Mouse (Mus musculus) spleen, adult 2 months (tissue): ENCODE results near the gene Fam20b. TPM values are rescaled to one million over a fixed set of nuclear protein-coding genes. Genes with fewer than 3 reads are reported as not detected.

Experiments
- DNase-seq, 2 experiments: peaks; one replicate each; pipeline versions ENCODE4 v3.0.0 to v3.0.0-alpha.2; 2012 to 2021; ENCODE audit warnings: low spot score in 2 of 2, low read depth in 1 of 2
- H3K27ac ChIP-seq: fragments of 200-500 bp; 2 replicates; pipeline ENCODE4 v1.5.1; 2012; ENCODE audit warnings: low read length, inconsistent platforms; ENCODE audit not compliant: insufficient read depth
- H3K27me3 ChIP-seq: fragments of 200-500 bp; 2 replicates; pipeline ENCODE4 v1.6.1; 2012; ENCODE audit warnings: mild to moderate bottlenecking, moderate library complexity, low read length, inconsistent platforms; ENCODE audit not compliant: control insufficient read depth, insufficient read depth
- H3K36me3 ChIP-seq: fragments of 200-500 bp; 2 replicates; pipeline ENCODE4 v1.6.1; 2012; ENCODE audit warnings: mild to moderate bottlenecking, low read length, inconsistent platforms; ENCODE audit not compliant: control insufficient read depth, insufficient read depth
- H3K4me1 ChIP-seq: fragments of 200-500 bp; 2 replicates; pipeline ENCODE4 v1.6.1; 2011; ENCODE audit warnings: inconsistent platforms; ENCODE audit not compliant: control insufficient read depth, insufficient read depth, insufficient read length
- H3K4me3 ChIP-seq: fragments of 200-500 bp; 2 replicates; pipeline ENCODE4 v1.5.1; 2011; ENCODE audit warnings: mild to moderate bottlenecking, inconsistent platforms; ENCODE audit not compliant: insufficient read depth, insufficient read length; ENCODE audit errors: extremely low read depth
- CTCF ChIP-seq: fragments of 200-500 bp; IDR thresholded peaks from 2 replicates; pipeline ENCODE4 v1.5.1; 2011; ENCODE audit warnings: mild to moderate bottlenecking, inconsistent platforms; ENCODE audit not compliant: insufficient read depth, insufficient read length, insufficient replicate concordance; ENCODE audit errors: extremely low read depth
- POLR2A ChIP-seq: fragments of 200-500 bp; IDR thresholded peaks from 2 replicates; pipeline ENCODE4 v1.6.1; 2011; ENCODE audit warnings: low read depth, low read length, inconsistent platforms
- WGBS: fragments of 180-500 bp; shearing (Covaris S2); methylation state at CpG from one replicate; pipeline ENCODE4 v1.1.7; 2018; 5-methylcytosine and 5-hydroxymethylcytosine counted together
- polyA plus RNA-seq: library from polyadenylated mRNA; depleted of rRNA; stranded (reverse); fragments of >200 nt; gene quantifications from 2 replicates; pipeline ENCODE4 v1.2.3, GENCODE M21; 2012; rRNA removed

Gene Fam20b
- polyA plus RNA-seq, 1 experiment = 8.9 TPM

DNA sequence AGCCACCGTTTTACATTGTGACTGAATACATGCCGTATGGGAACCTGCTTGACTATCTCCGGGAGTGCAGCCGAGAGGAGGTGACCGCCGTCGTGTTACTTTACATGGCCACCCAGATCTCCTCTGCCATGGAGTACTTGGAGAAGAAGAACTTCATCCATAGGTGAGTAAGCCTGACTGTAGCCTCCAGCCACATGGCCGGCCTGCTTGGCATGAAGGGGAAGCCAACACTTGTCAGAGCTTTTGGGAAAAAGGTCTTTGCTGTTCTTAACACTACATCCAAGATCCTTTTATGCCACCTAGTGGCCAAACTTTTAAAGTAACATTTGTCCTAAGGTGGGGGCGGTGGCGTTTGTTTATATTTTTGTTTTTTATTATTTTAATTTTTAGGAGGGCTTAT, 85.8 kb downstream of the Fam20b start:
- Histone ChIP-seq H3K27ac (no peak overlapping the region), H3K4me3 (no peak overlapping the region), H3K36me3 (peaks cover 45% of the 10 kb centered on the region), H3K27me3 (no peaks in the 10 kb centered on the region), H3K4me1 (no peaks in the 10 kb centered on the region)
- TF ChIP-seq CTCF (no peak), POLR2A (no peak)
- no peak for DNase-seq
- 80% methylated on average over 10 of the region's 10 CpGs for WGBS

DNA sequence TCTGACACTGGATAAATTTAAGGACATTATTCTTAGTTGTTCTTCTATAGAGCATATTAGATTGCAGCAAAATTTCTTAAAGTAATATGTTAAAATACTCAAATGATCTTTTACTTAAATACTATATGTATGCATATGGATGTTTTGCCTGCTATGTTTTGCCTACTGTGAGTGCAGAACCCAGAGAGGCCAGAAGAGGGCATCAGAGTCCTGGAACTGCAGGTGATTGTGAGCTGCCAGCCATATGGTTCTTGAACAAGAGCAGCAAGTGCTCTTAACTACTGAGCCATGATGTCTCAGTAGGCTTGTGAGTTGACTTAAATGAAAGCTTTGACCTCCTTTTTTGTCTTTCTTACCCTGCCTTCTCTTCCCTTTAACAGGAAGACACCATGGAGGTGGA, 87.9 kb downstream of the Fam20b start:
- Histone ChIP-seq H3K27ac (no peak overlapping the region), H3K36me3 (peaks cover 40% of the 10 kb centered on the region), H3K4me3 (no peak overlapping the region), H3K4me1 (no peaks in the 10 kb centered on the region), H3K27me3 (no peaks in the 10 kb centered on the region)
- TF ChIP-seq POLR2A (no peak), CTCF (no peak)
- DNase-seq = no peak

DNA sequence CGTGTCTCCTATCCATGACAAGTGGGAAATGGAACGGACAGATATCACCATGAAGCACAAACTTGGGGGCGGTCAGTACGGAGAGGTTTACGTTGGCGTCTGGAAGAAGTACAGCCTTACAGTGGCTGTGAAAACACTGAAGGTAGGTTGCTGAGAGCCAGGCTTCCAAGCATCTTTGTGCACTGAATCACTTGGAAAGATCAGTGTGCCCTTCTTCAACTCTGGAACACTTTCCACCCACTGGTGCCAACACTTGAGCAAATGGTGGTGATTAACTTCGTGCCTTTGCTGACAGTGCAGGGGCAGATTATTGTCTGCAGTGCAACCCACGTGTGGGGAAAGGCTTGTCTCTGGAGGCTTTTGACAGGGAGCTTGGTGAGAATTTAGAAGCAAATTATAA, 88.9 kb downstream of the Fam20b start:
- Histone ChIP-seq H3K4me3 (no peak overlapping the region), H3K27ac (no peak overlapping the region), H3K27me3 (no peaks in the 10 kb centered on the region), H3K36me3 (peaks cover 34% of the 10 kb centered on the region), H3K4me1 (no peaks in the 10 kb centered on the region)
- TF ChIP-seq POLR2A (no peak), CTCF (no peak)
- 95% methylated on average over 8 of the region's 8 CpGs for WGBS
- no peak for DNase-seq

Other genes with a start within 250 kb of the Fam20b start
- gene Soat1, start 244.8 kb downstream of the Fam20b start, polyA plus RNA-seq = 21.3 and 26.0 TPM in 2 replicates
- 15.4 and 17.3 TPM in 2 replicates for gene Gm10031, start 195.1 kb downstream of the Fam20b start, polyA plus RNA-seq
- 8.1 and 11.0 TPM in 2 replicates for gene Abl2, start 160.3 kb downstream of the Fam20b start, polyA plus RNA-seq
- gene Tor3a, start 44.7 kb downstream of the Fam20b start, polyA plus RNA-seq = 32.2 and 65.8 TPM in 2 replicates
- gene Angptl1, start 119.5 kb upstream of the Fam20b start, polyA plus RNA-seq = 0.02 TPM in 1 of 2 replicates, not detected in the other
- 29.1 and 36.5 TPM in 2 replicates for gene Ralgps2, start 220.5 kb upstream of the Fam20b start, polyA plus RNA-seq